Mouse (Mus musculus): ENCODE data around the gene Timm13.

- TF ChIP-seq POLR2A (IDR thresholded peaks at IDR 0.05; ENCODE audit: borderline replicate concordance, extremely low read depth, insufficient read depth, insufficient read length, poor library complexity, severe bottlenecking) (peak; percentile 73), CTCF (IDR thresholded peaks at IDR 0.05; ENCODE audit: borderline replicate concordance, extremely low read depth, insufficient read depth, insufficient read length) (no peak)
Measured at GRCm38 (mm10) chr10:80917779-80918434, 17.1 kb upstream of the Timm13 start, which contains the start of gene Lmnb2.
